14 mouse cellular contexts compared by ENCODE assay signal in genomic region chr10:99408786-99409185, GRCm38 (mm10).
DNase-seq lines count a peak whose midpoint lies in the region; ATAC-seq and TF ChIP-seq lines count a peak whose summit lies in the region.
"Had no signal": no experiment of that assay in that cellular context is flagged by ENCODE, and none has a peak within 500 bp of the region (broad histone marks: within the 10 kb centered on the region; RNA-seq: fewer than 3 reads in every experiment).

No protein-coding gene starts in this region.

- WGBS in hindbrain, postnatal 0 days, result 99% methylated on average over 2 of the region's 2 CpGs
- 95% methylated on average over 2 of the region's 2 CpGs for WGBS in hindbrain, embryonic 11.5 days
- 89% methylated on average over 2 of the region's 2 CpGs for WGBS in lung, postnatal 0 days
- WGBS in stomach, postnatal 0 days, result 98% methylated on average over 2 of the region's 2 CpGs
- WGBS in hindbrain, embryonic 14.5 days, result 89% methylated on average over 2 of the region's 2 CpGs

- no peaks in the 10 kb centered on the region for H3K9me3 ChIP-seq in hindbrain, postnatal 0 days (ENCODE audit: low read length)
- H3K9me3 ChIP-seq in hindbrain, embryonic 11.5 days (ENCODE audit: control insufficient read depth, low read length), result no peaks in the 10 kb centered on the region
- H3K9me3 ChIP-seq in lung, postnatal 0 days (ENCODE audit: low read length), result no peaks in the 10 kb centered on the region
- no peaks in the 10 kb centered on the region for H3K9me3 ChIP-seq in MEL (replicated peaks; ENCODE audit: insufficient read depth, low read length)
- H3K9me3 ChIP-seq in stomach, postnatal 0 days (ENCODE audit: control insufficient read depth, low read length), result no peaks in the 10 kb centered on the region
- peaks cover 4% of the 10 kb centered on the region; the same call in 1 of the 2 replicates for H3K9me3 ChIP-seq in hindbrain, embryonic 14.5 days (ENCODE audit: control insufficient read depth, low read length)
- H3K9me3 ChIP-seq: forebrain, embryonic 15.5 days; hindbrain, embryonic 15.5 days had no signal

- H3K9ac ChIP-seq in hindbrain, postnatal 0 days (replicated peaks; ENCODE audit: low read length), result no peak overlapping the region
- no peak overlapping the region for H3K9ac ChIP-seq in hindbrain, embryonic 11.5 days (ENCODE audit: low read depth, low read length)
- H3K9ac ChIP-seq in lung, postnatal 0 days (replicated peaks; ENCODE audit: low read depth), result no peak overlapping the region
- no peak overlapping the region for H3K9ac ChIP-seq in MEL (ENCODE audit: control insufficient read depth, low read depth, low read length, poor library complexity, severe bottlenecking)
- H3K9ac ChIP-seq in stomach, postnatal 0 days (ENCODE audit: low read length), result no peak overlapping the region
- no peak overlapping the region for H3K9ac ChIP-seq in hindbrain, embryonic 14.5 days
- H3K9ac ChIP-seq: embryonic facial prominence, embryonic 13.5 days; forebrain, embryonic 15.5 days; hindbrain, embryonic 15.5 days had no signal

- no peak overlapping the region for H3K4me3 ChIP-seq in hindbrain, postnatal 0 days (ENCODE audit: low read length)
- no peak overlapping the region for H3K4me3 ChIP-seq in hindbrain, embryonic 11.5 days (ENCODE audit: low read depth, low read length)
- no peak overlapping the region for H3K4me3 ChIP-seq in lung, postnatal 0 days (ENCODE audit: low read depth, low read length)
- no peak overlapping the region for H3K4me3 ChIP-seq in MEL (ENCODE audit: control insufficient read depth in 1 of 2, insufficient read depth in 1 of 2, low read depth in 2 of 2, low read length in 2 of 2)
- no peak overlapping the region for H3K4me3 ChIP-seq in stomach, postnatal 0 days (ENCODE audit: low read depth, low read length)
- no peak overlapping the region for H3K4me3 ChIP-seq in hindbrain, embryonic 14.5 days (replicated peaks; ENCODE audit: low read length)
- H3K4me3 ChIP-seq: embryonic facial prominence, embryonic 13.5 days; forebrain, embryonic 15.5 days; hindbrain, embryonic 15.5 days had no signal

- H3K4me2 ChIP-seq in hindbrain, postnatal 0 days (ENCODE audit: low read depth, low read length), result no peak overlapping the region
- H3K4me2 ChIP-seq in hindbrain, embryonic 11.5 days (replicated peaks; ENCODE audit: low read depth, low read length), result no peak overlapping the region
- no peak overlapping the region for H3K4me2 ChIP-seq in lung, postnatal 0 days (replicated peaks; ENCODE audit: low read depth, low read length)
- no peak overlapping the region for H3K4me2 ChIP-seq in stomach, postnatal 0 days (replicated peaks; ENCODE audit: low read depth)
- H3K4me2 ChIP-seq in hindbrain, embryonic 14.5 days (replicated peaks), result no peak overlapping the region
- H3K4me2 ChIP-seq: embryonic facial prominence, embryonic 13.5 days; forebrain, embryonic 15.5 days; hindbrain, embryonic 15.5 days had no signal

- peak; percentile 23; the same call in 1 of the 2 replicates for TF ChIP-seq CTCF in hindbrain, postnatal 0 days (IDR thresholded peaks at IDR 0.05; ENCODE audit: low read depth)
- TF ChIP-seq CTCF in lung, postnatal 0 days (IDR thresholded peaks at IDR 0.05), result peak; percentile 47
- TF ChIP-seq CTCF in MEL (IDR thresholded peaks at IDR 0.05 in 2 of 3, conservative IDR thresholded peaks at IDR 0.05 in 1 of 3; ENCODE audit: control insufficient read depth in 1 of 3, insufficient read depth in 1 of 3, low read depth in 2 of 3, low read length in 3 of 3, poor library complexity in 1 of 3, severe bottlenecking in 1 of 3), result peak in 2 of 3 experiments; percentile 26 to 32; a peak in 3 of 6 replicates
- peak; percentile 40 for TF ChIP-seq CTCF in stomach, postnatal 0 days (IDR thresholded peaks at IDR 0.05; ENCODE audit: low read depth)

- no peaks in the 10 kb centered on the region for H3K27me3 ChIP-seq in hindbrain, postnatal 0 days (ENCODE audit: insufficient read depth, low read length)
- no peaks in the 10 kb centered on the region for H3K27me3 ChIP-seq in hindbrain, embryonic 11.5 days (ENCODE audit: control insufficient read depth, insufficient read depth, low read length)
- no peaks in the 10 kb centered on the region for H3K27me3 ChIP-seq in lung, postnatal 0 days (replicated peaks; ENCODE audit: insufficient read depth, low read length)
- H3K27me3 ChIP-seq in MEL (ENCODE audit: control insufficient read depth in 1 of 2, insufficient read depth in 2 of 2, low read length in 2 of 2), result no peaks in the 10 kb centered on the region
- H3K27me3 ChIP-seq in stomach, postnatal 0 days (ENCODE audit: control insufficient read depth, insufficient read depth, low read length), result no peaks in the 10 kb centered on the region
- H3K27me3 ChIP-seq in hindbrain, embryonic 14.5 days (ENCODE audit: control insufficient read depth, insufficient read depth, low read length), result no peaks in the 10 kb centered on the region
- H3K27me3 ChIP-seq: embryonic facial prominence, embryonic 13.5 days; forebrain, embryonic 15.5 days; hindbrain, embryonic 15.5 days had no signal

- H3K27ac ChIP-seq in hindbrain, postnatal 0 days, result no peak overlapping the region
- H3K27ac ChIP-seq in hindbrain, embryonic 11.5 days (ENCODE audit: low read depth, low read length), result no peak overlapping the region
- H3K27ac ChIP-seq in lung, postnatal 0 days (ENCODE audit: low read length), result no peak overlapping the region
- no peak overlapping the region for H3K27ac ChIP-seq in MEL (ENCODE audit: control insufficient read depth, low read depth, low read length)
- no peak overlapping the region for H3K27ac ChIP-seq in stomach, postnatal 0 days (replicated peaks)
- H3K27ac ChIP-seq in hindbrain, embryonic 14.5 days, result no peak overlapping the region
- H3K27ac ChIP-seq: embryonic facial prominence, embryonic 13.5 days; forebrain, embryonic 15.5 days; hindbrain, embryonic 15.5 days had no signal

- DNase-seq in hindbrain, postnatal 0 days (ENCODE audit: low spot score), result no peak
- no peak for DNase-seq in hindbrain, embryonic 11.5 days (ENCODE audit: low spot score)
- no peak for DNase-seq in lung, postnatal 0 days (ENCODE audit: low spot score)
- no peak for DNase-seq in lung, postnatal 25 days (ENCODE audit: low spot score)
- DNase-seq in MEL (ENCODE audit: low read depth, low spot score), result peak; percentile 16
- no peak for DNase-seq in stomach, postnatal 0 days (ENCODE audit: low spot score)
- DNase-seq in hindbrain, embryonic 14.5 days (ENCODE audit: low spot score), result no peak
- DNase-seq: cerebellum, adult 2 months; left cerebral cortex, postnatal 4 days; lung, postnatal 14 days had no signal

- no peaks in the 10 kb centered on the region for H3K36me3 ChIP-seq in hindbrain, postnatal 0 days (ENCODE audit: insufficient read depth, low read length)
- H3K36me3 ChIP-seq in hindbrain, embryonic 11.5 days (ENCODE audit: control insufficient read depth, insufficient read depth, low read length), result no peaks in the 10 kb centered on the region
- H3K36me3 ChIP-seq in lung, postnatal 0 days (ENCODE audit: insufficient read depth, low read length), result no peaks in the 10 kb centered on the region
- H3K36me3 ChIP-seq in MEL (ENCODE audit: control insufficient read depth in 1 of 2, insufficient read depth in 2 of 2, low read length in 2 of 2), result no peaks in the 10 kb centered on the region
- H3K36me3 ChIP-seq in stomach, postnatal 0 days (ENCODE audit: control insufficient read depth, insufficient read depth, low read length), result no peaks in the 10 kb centered on the region
- no peaks in the 10 kb centered on the region for H3K36me3 ChIP-seq in hindbrain, embryonic 14.5 days (replicated peaks; ENCODE audit: control insufficient read depth, insufficient read depth)
- H3K36me3 ChIP-seq: embryonic facial prominence, embryonic 13.5 days; forebrain, embryonic 15.5 days; hindbrain, embryonic 15.5 days had no signal

- no peaks in the 10 kb centered on the region for H3K4me1 ChIP-seq in hindbrain, postnatal 0 days (ENCODE audit: insufficient read depth, low read length)
- H3K4me1 ChIP-seq in hindbrain, embryonic 11.5 days (replicated peaks; ENCODE audit: control insufficient read depth, insufficient read depth, low read length), result no peaks in the 10 kb centered on the region
- no peaks in the 10 kb centered on the region for H3K4me1 ChIP-seq in lung, postnatal 0 days (ENCODE audit: insufficient read depth, low read depth, low read length)
- no peaks in the 10 kb centered on the region for H3K4me1 ChIP-seq in MEL (ENCODE audit: control insufficient read depth in 1 of 2, insufficient read depth in 2 of 2, low read length in 2 of 2)
- H3K4me1 ChIP-seq in stomach, postnatal 0 days (replicated peaks; ENCODE audit: control insufficient read depth, insufficient read depth), result no peaks in the 10 kb centered on the region
- H3K4me1 ChIP-seq in hindbrain, embryonic 14.5 days (replicated peaks; ENCODE audit: control insufficient read depth, insufficient read depth, low read length), result no peaks in the 10 kb centered on the region
- H3K4me1 ChIP-seq: embryonic facial prominence, embryonic 13.5 days; forebrain, embryonic 15.5 days; hindbrain, embryonic 15.5 days had no signal

- peak; percentile 30 for TF ChIP-seq RAD21 in MEL (IDR thresholded peaks at IDR 0.05; ENCODE audit: low read depth, low read length)

- H3K79me2 ChIP-seq in MEL (ENCODE audit: control insufficient read depth, insufficient read depth, low read length, poor library complexity), result no peaks in the 10 kb centered on the region

- no peak for TF ChIP-seq EP300 in lung, postnatal 0 days (IDR thresholded peaks at IDR 0.05)
- TF ChIP-seq EP300 in MEL (IDR thresholded peaks at IDR 0.05; ENCODE audit: low read depth in 1 of 2, low read length in 2 of 2), result no peak
- TF ChIP-seq EP300 in stomach, postnatal 0 days (optimal IDR thresholded peaks at IDR 0.05), result no peak

- no peak for TF ChIP-seq POLR2A in MEL (IDR thresholded peaks at IDR 0.05; ENCODE audit: control insufficient read depth in 1 of 2, insufficient read depth in 1 of 2, low read depth in 1 of 2, low read length in 2 of 2, poor library complexity in 1 of 2)

- ATAC-seq in hindbrain, postnatal 0 days, result no peak
- ATAC-seq in hindbrain, embryonic 11.5 days (ENCODE audit: low FRiP score), result no peak
- ATAC-seq in lung, postnatal 0 days, result no peak
- ATAC-seq in stomach, postnatal 0 days (ENCODE audit: low FRiP score, low TSS enrichment), result no peak
- no peak for ATAC-seq in hindbrain, embryonic 14.5 days (ENCODE audit: low FRiP score)
- ATAC-seq in granulocyte monocyte progenitor cell, adult 5-6 weeks (replicated peaks; ENCODE audit: poor library complexity, severe bottlenecking), result no peak
- ATAC-seq: forebrain, embryonic 15.5 days had no signal

TF ChIP-seq in MEL, 35 proteins besides CTCF, POLR2A, EP300 and RAD21:
- TF ChIP-seq SMC3 (IDR thresholded peaks at IDR 0.05; ENCODE audit: low read depth, low read length) (peak; percentile 44), NRF1 (IDR thresholded peaks at IDR 0.05; ENCODE audit: insufficient read depth, low read depth, low read length, poor library complexity, severe bottlenecking) (no peak)
TF ChIP-seq in MEL: peak in this region for 1.
